Mouse (Mus musculus) heart, adult 2 months (tissue): ENCODE results near the gene Gm47955. TPM values are rescaled to one million over a fixed set of nuclear protein-coding genes. Genes with fewer than 3 reads are reported as not detected.
"Not testable (repeated sequence)": the region's sequence is repeated elsewhere in the genome, so short reads cannot be mapped to it uniquely, and the experiment has no call there.

Experiments
- DNase-seq, 2 experiments: peaks; one replicate each; pipeline ENCODE4 v3.0.0; 2021
- H3K27ac ChIP-seq: fragments of 200-600 bp; 2 replicates; pipeline ENCODE4 v1.8.1; 2022
- H3K27me3 ChIP-seq: fragments of 200-500 bp; 2 replicates; pipeline ENCODE4 v1.6.1; 2012; ENCODE audit warnings: mild to moderate bottlenecking, low read length, inconsistent platforms, mixed read lengths; ENCODE audit not compliant: control insufficient read depth, insufficient read depth
- H3K36me3 ChIP-seq: fragments of 200-500 bp; 2 replicates; pipeline ENCODE4 v1.6.1; 2012; ENCODE audit warnings: low read length, inconsistent platforms; ENCODE audit not compliant: control insufficient read depth, insufficient read depth
- H3K4me1 ChIP-seq: fragments of 200-500 bp; 2 replicates; pipeline ENCODE4 v1.6.1; 2011; ENCODE audit warnings: low read length; ENCODE audit not compliant: control insufficient read depth, insufficient read depth
- H3K4me3 ChIP-seq: fragments of 200-600 bp; 2 replicates; pipeline ENCODE4 v1.8.1; 2022
- H3K79me2 ChIP-seq: fragments of 200-500 bp; replicated peaks from 2 replicates; pipeline ENCODE4 v1.6.1; 2012; ENCODE audit warnings: mild to moderate bottlenecking, inconsistent platforms, low read length, moderate library complexity, mixed read lengths; ENCODE audit not compliant: control insufficient read depth, insufficient read depth
- H3K9ac ChIP-seq: fragments of 200-500 bp; 2 replicates; pipeline ENCODE4 v1.6.1; 2012; ENCODE audit warnings: low read depth, mild to moderate bottlenecking, control low read depth, inconsistent platforms, low read length, mixed read lengths
- CTCF ChIP-seq: fragments of 200-600 bp; IDR thresholded peaks from 2 replicates; pipeline ENCODE4 v1.8.1; 2022; ENCODE audit warnings: antibody characterized with exemption, mild to moderate bottlenecking, moderate library complexity
- EP300 ChIP-seq: fragments of 200-500 bp; IDR thresholded peaks from 2 replicates; pipeline ENCODE4 v1.6.1; 2011; ENCODE audit warnings: low read depth, low read length, control low read depth; ENCODE audit not compliant: insufficient read depth
- POLR2A ChIP-seq: fragments of 200-500 bp; IDR thresholded peaks from 2 replicates; pipeline ENCODE4 v1.6.1; 2011; ENCODE audit warnings: mild to moderate bottlenecking, low read depth, low read length, control low read depth; ENCODE audit not compliant: insufficient read depth
- WGBS: fragments of 180-500 bp; shearing (Covaris S2); methylation state at CpG from one replicate; pipeline ENCODE4 v1.1.7; 2018; 5-methylcytosine and 5-hydroxymethylcytosine counted together
- intact Hi-C: fragments of 180-260 bp; cut with DNase I; formaldehyde crosslinking; loops from one replicate; pipeline ENCODE4 v1.15.1; 2025
- long read RNA-seq: library from polyadenylated mRNA; stranded (forward); transcript quantifications from one replicate; pipeline ENCODE4 v2.0.0, GENCODE M21; 2021
- polyA plus RNA-seq: library from polyadenylated mRNA; depleted of rRNA; stranded (reverse); fragments of >200 nt; gene quantifications from 2 replicates; pipeline ENCODE4 v1.2.3, GENCODE M21; 2012; rRNA removed
- total RNA-seq, 2 experiments: library from RNA; stranded (reverse); gene quantifications; 2 replicates each; pipeline ENCODE4 v1.2.3; 2021

Gene Gm47955
- total RNA-seq = not detected
- not detected in 2 replicates for polyA plus RNA-seq
- long read RNA-seq = 0 reads

DNA sequence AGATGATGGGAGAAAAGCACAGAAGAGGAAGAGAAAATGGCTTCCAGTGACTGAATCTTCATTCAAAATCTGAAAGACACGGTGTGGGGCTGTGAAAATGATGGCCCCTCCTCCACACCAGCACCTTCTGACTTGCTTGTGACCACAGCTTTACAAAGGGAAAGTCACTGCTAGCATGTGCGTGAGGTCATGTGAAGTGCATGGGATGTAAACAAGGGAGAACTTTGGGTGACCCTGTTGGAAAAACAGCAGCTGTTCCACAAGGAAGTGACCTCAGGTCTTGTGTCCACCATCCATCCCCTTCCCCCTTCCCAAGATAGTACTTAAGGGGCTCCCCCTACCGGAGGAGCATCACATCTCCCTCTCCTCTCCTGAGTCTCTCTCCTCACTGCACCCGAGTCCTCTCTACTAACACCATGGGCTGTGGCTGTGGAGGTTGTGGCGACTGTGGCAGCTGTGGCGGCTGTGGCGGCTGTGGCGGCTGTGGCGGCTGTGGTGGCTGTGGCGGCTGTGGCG lies at the start of gene Gm47955:
Gm47955 (plus strand) TSS at position 417 of the 516 bp plus-strand sequence.
- no peak for TF ChIP-seq CTCF
- TF ChIP-seq EP300 = no peak
- TF ChIP-seq POLR2A = no peak
- H3K36me3 ChIP-seq = no peaks in the 10 kb centered on the region
- H3K27me3 ChIP-seq = no peaks in the 10 kb centered on the region
- WGBS = 79% methylated on average over 11 of the region's 11 CpGs
- H3K4me1 ChIP-seq = no peaks in the 10 kb centered on the region
- H3K79me2 ChIP-seq = no peaks in the 10 kb centered on the region
- no peak within 1 kb of the TSS for H3K27ac ChIP-seq
- DNase-seq = no peak
- H3K4me3 ChIP-seq = no peak within 1 kb of the TSS
- no peak within 1 kb of the TSS for H3K9ac ChIP-seq
- intact Hi-C loops = no loop called here

- no peak within 1 kb of the TSS for H3K27ac ChIP-seq
- intact Hi-C loops = no loop called here
- no peaks in the 10 kb centered on the region for H3K36me3 ChIP-seq
- no peaks in the 10 kb centered on the region; the same call in 1 of the 2 replicates for H3K27me3 ChIP-seq
- 78% methylated on average over 3 of the region's 3 CpGs for WGBS
- TF ChIP-seq EP300 = no peak
- no peak for TF ChIP-seq POLR2A
- TF ChIP-seq CTCF = no peak
- DNase-seq = no peak
- no peaks in the 10 kb centered on the region for H3K79me2 ChIP-seq
- H3K4me3 ChIP-seq = no peak within 1 kb of the TSS
- H3K9ac ChIP-seq = no peak within 1 kb of the TSS
- H3K4me1 ChIP-seq = no peaks in the 10 kb centered on the region
These were observed 47.1 kb upstream of the Gm47955 start, which contains the start of gene A030005L19Rik for GRCm38 (mm10) chr1:82913025-82913424. Gene A030005L19Rik (plus strand): TSS chr1:82913325.

- H3K36me3 ChIP-seq, H3K9ac ChIP-seq, H3K4me3 ChIP-seq, H3K27me3 ChIP-seq, H3K4me1 ChIP-seq, H3K79me2 ChIP-seq, DNase-seq, H3K27ac ChIP-seq, intact Hi-C loops: not testable (repeated sequence)
- 96% methylated on average over 5 of the region's 5 CpGs for WGBS
These were observed 46.7 kb upstream of the Gm47955 start for GRCm38 (mm10) chr1:82913434-82913833.

- TF ChIP-seq POLR2A (no peak), CTCF (no peak), EP300 (no peak)
- Histone ChIP-seq H3K9ac (no peak within 1 kb of the TSS), H3K4me1 (no peaks in the 10 kb centered on the region), H3K36me3 (no peaks in the 10 kb centered on the region), H3K4me3 (no peak within 1 kb of the TSS), H3K27me3 (no peaks in the 10 kb centered on the region), H3K79me2 (no peaks in the 10 kb centered on the region), H3K27ac (no peak within 1 kb of the TSS)
- DNase-seq = no peak
- 77% methylated on average over 6 of the region's 6 CpGs for WGBS
- intact Hi-C loops = no loop called here
These were observed 35.4 kb upstream of the Gm47955 start, which contains the start of gene A030014E15Rik for GRCm38 (mm10) chr1:82924650-82925049. Gene A030014E15Rik (plus strand): TSS chr1:82924917.

GRCm38 (mm10) chr1:82930558-82930957 lies 29.5 kb upstream of the Gm47955 start:
- H3K79me2 ChIP-seq, intact Hi-C loops, H3K4me1 ChIP-seq, H3K36me3 ChIP-seq, DNase-seq, H3K4me3 ChIP-seq, H3K27me3 ChIP-seq, H3K27ac ChIP-seq, H3K9ac ChIP-seq: not testable (repeated sequence)
- 85% methylated on average over 3 of the region's 3 CpGs for WGBS

DNA sequence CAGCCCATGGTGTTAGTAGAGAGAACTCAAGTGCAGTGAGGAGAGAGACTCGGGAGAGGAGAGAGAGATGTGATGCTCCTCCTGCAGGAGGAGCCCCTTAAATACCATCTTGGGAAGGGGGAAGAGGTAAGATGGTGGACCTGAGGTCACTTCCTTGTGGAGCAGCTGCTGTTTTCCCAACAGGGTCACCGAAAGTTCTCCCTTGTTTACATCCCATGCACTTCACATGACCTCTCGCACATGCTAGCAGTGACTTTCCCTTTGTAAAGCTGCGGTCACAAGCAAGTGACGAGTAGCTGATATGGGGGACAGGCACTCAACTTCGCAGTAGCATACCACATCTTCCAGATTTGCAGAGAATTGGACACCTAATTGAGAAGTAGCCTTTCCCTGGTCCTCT lies 28.8 kb upstream of the Gm47955 start, which contains the start of gene Gm6217:
Gm6217 (minus strand) TSS at position 74 of the 400 bp plus-strand sequence.
- H3K27me3 ChIP-seq, H3K4me3 ChIP-seq, H3K27ac ChIP-seq, H3K79me2 ChIP-seq, H3K36me3 ChIP-seq, intact Hi-C loops, DNase-seq, H3K9ac ChIP-seq, H3K4me1 ChIP-seq: not testable (repeated sequence)
- WGBS = no CpG with 5 or more reads among the region's 6 CpGs
